Mouse (Mus musculus) yolk sac, embryonic 10.5 days (tissue): ENCODE measurements at regions not wholly inside any gene's neighbourhood (a gene's known extent, or its start where the extent isn't known, plus 50 kb on each side); places are given as distances from the start of the nearest gene placed in this dataset.

Experiments used
- DNase-seq: peaks from one replicate; pipeline ENCODE4 v3.0.0-alpha.2; 2017; ENCODE audit warnings: low spot score

GRCm38 (mm10) chr4:12627158-12627871 is 455.5 kb upstream of the Fam92a start:
- no peak for DNase-seq

- DNase-seq, result no peak
These were observed 449.0 kb upstream of the Fam92a start for GRCm38 (mm10) chr4:12620756-12621270.

GRCm38 (mm10) chr4:12620059-12620755 is 448.4 kb upstream of the Fam92a start:
- DNase-seq, result no peak

- DNase-seq, result no peak
These were observed 444.9 kb upstream of the Fam92a start for GRCm38 (mm10) chr4:12616665-12617064.

GRCm38 (mm10) chr4:12611511-12611910 is 439.7 kb upstream of the Fam92a start:
- DNase-seq, result no peak

- DNase-seq, result no peak
These were observed 429.5 kb upstream of the Fam92a start for GRCm38 (mm10) chr4:12601165-12601919.

- DNase-seq, result no peak
These were observed 424.1 kb upstream of the Fam92a start for GRCm38 (mm10) chr4:12595801-12596515.

GRCm38 (mm10) chr4:12592973-12593372 is 421.2 kb upstream of the Fam92a start:
- DNase-seq, result no peak

- no peak for DNase-seq
These were observed 406.3 kb upstream of the Fam92a start for GRCm38 (mm10) chr4:12578102-12578501.

- no peak for DNase-seq
These were observed 400.1 kb upstream of the Fam92a start for GRCm38 (mm10) chr4:12571881-12572280.

- DNase-seq, result no peak
These were observed 398.9 kb upstream of the Fam92a start for GRCm38 (mm10) chr4:12570689-12571088.

GRCm38 (mm10) chr4:12567643-12568042 is 395.8 kb upstream of the Fam92a start:
- DNase-seq, result no peak

GRCm38 (mm10) chr4:12563016-12563415 is 391.2 kb upstream of the Fam92a start:
- DNase-seq, result no peak

- no peak for DNase-seq
These were observed 388.7 kb upstream of the Fam92a start for GRCm38 (mm10) chr4:12560546-12560945.

- DNase-seq, result no peak
These were observed 388.2 kb upstream of the Fam92a start for GRCm38 (mm10) chr4:12560015-12560414.

- no peak for DNase-seq
These were observed 385.3 kb upstream of the Fam92a start for GRCm38 (mm10) chr4:12557105-12557504.

- no peak for DNase-seq
These were observed 377.4 kb upstream of the Fam92a start for GRCm38 (mm10) chr4:12549265-12549664.

- DNase-seq, result no peak
These were observed 372.1 kb upstream of the Fam92a start for GRCm38 (mm10) chr4:12543906-12544305.

- DNase-seq, result no peak
These were observed 369.7 kb upstream of the Fam92a start for GRCm38 (mm10) chr4:12541508-12541907.

GRCm38 (mm10) chr4:12539184-12539791 is 367.5 kb upstream of the Fam92a start:
- DNase-seq, result no peak

GRCm38 (mm10) chr4:12538694-12539121 is 366.9 kb upstream of the Fam92a start:
- DNase-seq, result peak; percentile 21
